Mouse (Mus musculus) CH12.LX (cell line): ENCODE data around the gene Acox3. TPM values are rescaled to one million over a fixed set of nuclear protein-coding genes. Genes with fewer than 3 reads are reported as not detected.

Experiments
- DNase-seq: peaks from one replicate; pipeline ENCODE4 v3.0.0-alpha.2; 2013; ENCODE audit errors: extremely low read depth
- H3K27ac ChIP-seq: 2 replicates; pipeline ENCODE4 v1.5.1; 2012; ENCODE audit warnings: low read depth, mild to moderate bottlenecking, control low read depth, moderate library complexity; ENCODE audit not compliant: insufficient read depth
- H3K27me3 ChIP-seq: replicated peaks from 2 replicates; pipeline ENCODE3; 2012; ENCODE audit warnings: inconsistent platforms
- H3K36me3 ChIP-seq, 2 experiments: replicated peaks in 1 of 2; 2 replicates each; pipeline versions ENCODE3 to v1.6.1; 2012; ENCODE audit warnings: inconsistent platforms in 1 of 2, low read length in 1 of 2, mild to moderate bottlenecking in 1 of 2, mixed read lengths in 1 of 2, moderate library complexity in 1 of 2; ENCODE audit not compliant: control insufficient read depth in 1 of 2, insufficient read depth in 1 of 2
- H3K4me1 ChIP-seq, 2 experiments: 2 replicates each; pipeline ENCODE4 v1.6.1; 2012; ENCODE audit warnings: inconsistent platforms in 1 of 2, moderate library complexity in 1 of 2; ENCODE audit not compliant: insufficient read depth in 2 of 2, control insufficient read depth in 1 of 2
- H3K4me2 ChIP-seq: 2 replicates; pipeline ENCODE4 v1.6.1; 2012; ENCODE audit warnings: low read depth, mild to moderate bottlenecking, control low read depth; ENCODE audit not compliant: poor library complexity, insufficient read depth, severe bottlenecking
- H3K4me3 ChIP-seq, 3 experiments: fragments of 150-350 bp in 1 of 3; sonication (generic) in 1 of 3; replicated peaks in 1 of 3; 2 replicates each; pipeline versions ENCODE3 to v1.5.1; 2011 to 2012; ENCODE audit warnings: low read depth in 2 of 3, low read length in 2 of 3, mild to moderate bottlenecking in 2 of 3, moderate library complexity in 2 of 3, control low read depth in 1 of 3, improper control_type of control experiment in 1 of 3, inconsistent platforms in 1 of 3, mixed read lengths in 1 of 3; ENCODE audit not compliant: poor library complexity in 1 of 3
- H3K79me2 ChIP-seq: replicated peaks from 2 replicates; pipeline ENCODE4 v1.6.1; 2012; ENCODE audit warnings: mild to moderate bottlenecking, moderate library complexity; ENCODE audit not compliant: control insufficient read depth, poor library complexity, insufficient read depth, severe bottlenecking; ENCODE audit errors: extremely low read depth
- H3K9ac ChIP-seq: 2 replicates; pipeline ENCODE4 v1.6.1; 2012; ENCODE audit warnings: low read depth, mild to moderate bottlenecking, control low read depth, moderate library complexity; ENCODE audit not compliant: insufficient read depth
- H3K9me3 ChIP-seq: replicated peaks from 2 replicates; pipeline ENCODE3; 2012; ENCODE audit warnings: low read length, inconsistent platforms, mixed read lengths
- BHLHE40 ChIP-seq: IDR thresholded peaks from 2 replicates; pipeline ENCODE4 v1.6.1; 2011; ENCODE audit warnings: mild to moderate bottlenecking, low read depth, low read length, improper control_type of control experiment
- CHD1 ChIP-seq: IDR thresholded peaks from 2 replicates; pipeline ENCODE4 v1.6.1; 2012; ENCODE audit warnings: low read depth, low read length, improper control_type of control experiment, inconsistent platforms
- CHD2 ChIP-seq: IDR thresholded peaks from 2 replicates; pipeline ENCODE4 v1.6.1; 2011; ENCODE audit warnings: low read length, improper control_type of control experiment
- CTCF ChIP-seq, 2 experiments: IDR thresholded peaks in 1 of 2; conservative IDR thresholded peaks in 1 of 2; 2 replicates each; pipeline ENCODE4 v1.5.1; 2011 to 2012; ENCODE audit warnings: low read depth in 2 of 2, low read length in 2 of 2, improper control_type of control experiment in 1 of 2, inconsistent platforms in 1 of 2, mild to moderate bottlenecking in 1 of 2, moderate library complexity in 1 of 2
- E2F4 ChIP-seq: IDR thresholded peaks from 2 replicates; pipeline ENCODE4 v1.6.1; 2011; ENCODE audit warnings: low read depth, low read length, improper control_type of control experiment; ENCODE audit not compliant: insufficient replicate concordance
- ELF1 ChIP-seq: IDR thresholded peaks from 2 replicates; pipeline ENCODE4 v1.6.1; 2014; ENCODE audit warnings: low read depth, mild to moderate bottlenecking, inconsistent platforms, low read length, improper control_type of control experiment
- EP300 ChIP-seq: IDR thresholded peaks from 2 replicates; pipeline ENCODE4 v1.6.1; 2011; ENCODE audit warnings: low read length, improper control_type of control experiment
- ETS1 ChIP-seq: conservative IDR thresholded peaks from 2 replicates; pipeline ENCODE4 v1.6.1; 2012; ENCODE audit warnings: low read depth, mild to moderate bottlenecking, inconsistent platforms, low read length, improper control_type of control experiment, moderate library complexity
- GABPA ChIP-seq: IDR thresholded peaks from 2 replicates; pipeline ENCODE4 v1.6.1; 2012; ENCODE audit warnings: low read depth, low read length, improper control_type of control experiment, inconsistent platforms; ENCODE audit not compliant: insufficient replicate concordance
- HCFC1 ChIP-seq: IDR thresholded peaks from 2 replicates; pipeline ENCODE4 v1.6.1; 2012; ENCODE audit warnings: low read depth, mild to moderate bottlenecking, inconsistent platforms, low read length, improper control_type of control experiment
- IRF4 ChIP-seq: IDR thresholded peaks from 2 replicates; pipeline ENCODE4 v1.6.1; 2014; ENCODE audit warnings: low read depth, mild to moderate bottlenecking, inconsistent platforms, low read length, improper control_type of control experiment
- JUN ChIP-seq: IDR thresholded peaks from 2 replicates; pipeline ENCODE4 v1.6.1; 2011; ENCODE audit warnings: low read depth, mild to moderate bottlenecking, low read length, improper control_type of control experiment, moderate library complexity; ENCODE audit not compliant: insufficient read depth
- JUND ChIP-seq: conservative IDR thresholded peaks from 2 replicates; pipeline ENCODE4 v1.6.1; 2011; ENCODE audit warnings: low read depth, low read length, improper control_type of control experiment
- KAT2A ChIP-seq: IDR thresholded peaks from 2 replicates; pipeline ENCODE4 v1.6.1; 2012; ENCODE audit warnings: low read length, improper control_type of control experiment, inconsistent platforms; ENCODE audit not compliant: insufficient replicate concordance
- MAFK ChIP-seq: IDR thresholded peaks from 2 replicates; pipeline ENCODE4 v1.6.1; 2011; ENCODE audit warnings: low read length, improper control_type of control experiment; ENCODE audit not compliant: insufficient replicate concordance
- MAX ChIP-seq: IDR thresholded peaks from 2 replicates; pipeline ENCODE4 v1.6.1; 2011; ENCODE audit warnings: low read length, improper control_type of control experiment
- MAZ ChIP-seq: IDR thresholded peaks from 2 replicates; pipeline ENCODE4 v1.6.1; 2012; ENCODE audit warnings: low read depth, mild to moderate bottlenecking, inconsistent platforms, low read length, improper control_type of control experiment, moderate library complexity
- MEF2A ChIP-seq: IDR thresholded peaks from 2 replicates; pipeline ENCODE4 v1.6.1; 2014; ENCODE audit warnings: low read depth, mild to moderate bottlenecking, inconsistent platforms, low read length, improper control_type of control experiment, borderline replicate concordance
- MXI1 ChIP-seq: IDR thresholded peaks from 2 replicates; pipeline ENCODE4 v1.6.1; 2011; ENCODE audit warnings: mild to moderate bottlenecking, low read depth, low read length, improper control_type of control experiment
- MYC ChIP-seq: IDR thresholded peaks from 2 replicates; pipeline ENCODE4 v1.6.1; 2011; ENCODE audit warnings: low read depth, mild to moderate bottlenecking, improper control_type of control experiment, low read length
- NELFE ChIP-seq: IDR thresholded peaks from 2 replicates; pipeline ENCODE4 v1.6.1; 2011; ENCODE audit warnings: low read depth, low read length, improper control_type of control experiment
- NRF1 ChIP-seq: IDR thresholded peaks from 2 replicates; pipeline ENCODE4 v1.6.1; 2014; ENCODE audit warnings: low read depth, mild to moderate bottlenecking, inconsistent platforms, low read length, improper control_type of control experiment, moderate library complexity
- PAX5 ChIP-seq: IDR thresholded peaks from 2 replicates; pipeline ENCODE4 v1.6.1; 2012; ENCODE audit warnings: low read length, inconsistent platforms, mixed read lengths
- POLR2A ChIP-seq: IDR thresholded peaks from 2 replicates; pipeline ENCODE4 v1.6.1; 2011; ENCODE audit warnings: low read depth, mild to moderate bottlenecking, improper control_type of control experiment, low read length
- POLR2AphosphoS2 ChIP-seq: IDR thresholded peaks from 2 replicates; pipeline ENCODE4 v1.6.1; 2011; ENCODE audit warnings: low read depth, low read length, improper control_type of control experiment
- RAD21 ChIP-seq: IDR thresholded peaks from 2 replicates; pipeline ENCODE4 v1.6.1; 2011; ENCODE audit warnings: low read depth, mild to moderate bottlenecking, low read length, improper control_type of control experiment, moderate library complexity
- RCOR1 ChIP-seq: conservative IDR thresholded peaks from 2 replicates; pipeline ENCODE4 v1.6.1; 2012; ENCODE audit warnings: low read depth, mild to moderate bottlenecking, inconsistent platforms, low read length, improper control_type of control experiment
- SIN3A ChIP-seq: IDR thresholded peaks from 2 replicates; pipeline ENCODE4 v1.6.1; 2012; ENCODE audit warnings: low read length, improper control_type of control experiment, inconsistent platforms
- SMC3 ChIP-seq: IDR thresholded peaks from 2 replicates; pipeline ENCODE4 v1.6.1; 2011; ENCODE audit warnings: low read depth, low read length, improper control_type of control experiment
- TBP ChIP-seq: conservative IDR thresholded peaks from 2 replicates; pipeline ENCODE4 v1.6.1; 2011; ENCODE audit warnings: low read depth, low read length, improper control_type of control experiment
- TCF12 ChIP-seq: IDR thresholded peaks from 2 replicates; pipeline ENCODE4 v1.6.1; 2014; ENCODE audit warnings: low read depth, mild to moderate bottlenecking, inconsistent platforms, low read length, improper control_type of control experiment
- UBTF ChIP-seq: IDR thresholded peaks from 2 replicates; pipeline ENCODE4 v1.6.1; 2012; ENCODE audit warnings: low read depth, mild to moderate bottlenecking, inconsistent platforms, low read length, improper control_type of control experiment, moderate library complexity
- USF1 ChIP-seq: IDR thresholded peaks from 2 replicates; pipeline ENCODE4 v1.6.1; 2014; ENCODE audit warnings: low read depth, mild to moderate bottlenecking, inconsistent platforms, low read length, improper control_type of control experiment
- USF2 ChIP-seq: conservative IDR thresholded peaks from 2 replicates; pipeline ENCODE4 v1.6.1; 2011; ENCODE audit warnings: low read depth, low read length, improper control_type of control experiment
- ZC3H11A ChIP-seq: IDR thresholded peaks from 2 replicates; pipeline ENCODE4 v1.6.1; 2012; ENCODE audit warnings: low read depth, mild to moderate bottlenecking, inconsistent platforms, low read length, improper control_type of control experiment
- ZKSCAN1 ChIP-seq: IDR thresholded peaks from 2 replicates; pipeline ENCODE4 v1.6.1; 2012; ENCODE audit warnings: low read depth, inconsistent platforms, low read length, improper control_type of control experiment, borderline replicate concordance
- ZMIZ1 ChIP-seq: IDR thresholded peaks from 2 replicates; pipeline ENCODE4 v1.6.1; 2012; ENCODE audit warnings: low read depth, mild to moderate bottlenecking, inconsistent platforms, low read length, improper control_type of control experiment
- ZNF384 ChIP-seq: IDR thresholded peaks from 2 replicates; pipeline ENCODE4 v1.6.1; 2012; ENCODE audit warnings: low read depth, low read length, improper control_type of control experiment, inconsistent platforms
- dilution Hi-C: fragments of 300-500 bp; cut with MboI; formaldehyde crosslinking; loops from 2 replicates; pipeline ENCODE4 v1.14.3; 2020; ENCODE audit warnings: low sequenced_read_pairs; ENCODE audit not compliant: extremely low pct_unique_long_range_greater_than_20kb, extremely low pct_ligation_motif_present
- in situ Hi-C: fragments of 300-500 bp; cut with MboI; formaldehyde crosslinking; loops from 3 replicates; pipeline ENCODE4 v1.14.3; 2019; ENCODE audit warnings: low sequenced_read_pairs, low pct_ligation_motif_present, low pct_unique_long_range_greater_than_20kb, mixed read lengths
- polyA plus RNA-seq: library from polyadenylated mRNA; unstranded; fragments of >175 nt; gene quantifications from 2 replicates; pipeline ENCODE4 v1.2.1, GENCODE M21; 2012; ENCODE audit warnings: low read depth; ENCODE audit not compliant: insufficient read length
- total RNA-seq, 2 experiments: library from RNA; depleted of rRNA; stranded (reverse); fragments of 300-350 nt in 1 of 2; fragments of >200 nt in 1 of 2; gene quantifications; 2 replicates each; pipeline ENCODE4 v1.2.3; 2012 to 2014

Gene Acox3
- total RNA-seq (2012; rRNA removed) (21.2 and 22.3 TPM in 2 replicates), total RNA-seq (2014; rRNA removed) (9.4 and 11.5 TPM in 2 replicates), polyA plus RNA-seq (32.3 and 34.3 TPM in 2 replicates)

DNA sequence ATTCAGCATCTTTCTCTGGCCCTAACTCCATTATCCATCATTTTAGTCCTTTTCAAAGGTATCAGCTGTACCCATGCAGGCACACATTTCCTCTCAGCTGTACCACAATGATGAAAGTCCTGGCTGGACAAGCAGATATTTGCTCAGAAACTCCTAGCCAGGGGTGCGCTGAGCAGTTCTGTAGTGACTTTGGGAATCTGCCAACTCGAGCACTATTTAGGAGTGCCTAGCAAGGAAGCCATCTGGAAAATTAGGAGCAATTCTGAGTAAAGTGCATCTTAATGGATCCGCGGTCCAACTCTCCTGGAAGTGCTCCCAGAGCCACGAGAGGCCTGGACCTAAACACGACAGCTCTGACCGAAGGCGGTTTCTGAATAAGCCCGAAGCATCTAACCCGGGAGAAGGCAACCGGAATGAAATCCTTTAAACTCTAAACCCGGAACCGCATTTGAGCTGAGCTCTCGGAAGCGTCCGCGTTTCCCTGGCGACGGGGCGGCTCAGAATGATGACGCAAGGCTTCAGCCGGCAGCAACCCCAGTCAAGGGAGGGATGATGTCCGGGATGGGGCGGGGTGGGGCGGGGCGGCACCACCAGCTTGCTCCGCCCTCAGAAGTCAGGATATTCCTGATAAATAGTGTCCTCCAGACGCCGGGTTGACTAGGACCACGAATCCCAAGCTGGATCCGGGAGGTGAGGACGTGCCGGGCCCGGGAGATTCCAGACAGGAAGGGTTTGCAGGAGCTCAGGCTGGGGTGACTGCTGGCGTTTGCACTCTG, at the start of gene Acox3:
Acox3 (plus strand) TSS at position 596 of the 776 bp plus-strand sequence.
- H3K4me1 ChIP-seq: peaks cover 6 to 42% of the 10 kb centered on the region in 2 experiments
- in situ Hi-C loops: no loop called here
- peaks cover 14% of the 10 kb centered on the region for H3K27me3 ChIP-seq
- no peaks in the 10 kb centered on the region for H3K9me3 ChIP-seq
- peak within 1 kb of the TSS; percentile 76 for H3K9ac ChIP-seq
- peaks cover 2 to 23% of the 10 kb centered on the region in 2 experiments for H3K36me3 ChIP-seq
- no peak for TF ChIP-seq JUND
- TF ChIP-seq POLR2AphosphoS2: no peak
- no peak for TF ChIP-seq ZC3H11A
- peak; percentile 57; the same call in 1 of the 2 replicates for TF ChIP-seq POLR2A
- no peak for TF ChIP-seq MYC
- TF ChIP-seq TCF12: peak; percentile 17; the same call in 1 of the 2 replicates
- TF ChIP-seq ZMIZ1: peak; percentile 7; the same call in 1 of the 2 replicates
- TF ChIP-seq CHD1: no peak
- TF ChIP-seq CHD2: peak; percentile 89
- no peak for TF ChIP-seq UBTF
- peak; percentile 92 for TF ChIP-seq HCFC1
- no peak for TF ChIP-seq ZKSCAN1
- peak; percentile 100 for TF ChIP-seq SIN3A
- 0 out of 2 replicates have a peak, but pooled peaks have one; percentile 30 for TF ChIP-seq ETS1
- peak; percentile 98 for TF ChIP-seq MXI1
- TF ChIP-seq MAZ: no peak
- TF ChIP-seq IRF4: peak; percentile 70; the same call in 1 of the 2 replicates
- no peak; the same call in 1 of the 2 replicates for TF ChIP-seq MEF2A
- no peak for TF ChIP-seq PAX5
- no peak for TF ChIP-seq RAD21
- TF ChIP-seq SMC3: no peak
- TF ChIP-seq EP300: no peak
- TF ChIP-seq E2F4: no peak
- TF ChIP-seq KAT2A: peak; percentile 77; the same call in 1 of the 2 replicates
- TF ChIP-seq NELFE: peak; percentile 47; the same call in 1 of the 2 replicates
- peak; percentile 98 for TF ChIP-seq ELF1
- no peak for TF ChIP-seq MAX
- no peak for TF ChIP-seq RCOR1
- TF ChIP-seq GABPA: no peak
- no peak for TF ChIP-seq CTCF (conservative IDR thresholded peaks at IDR 0.05 in 1 of 2, IDR thresholded peaks at IDR 0.05 in 1 of 2; ENCODE audit: low read depth in 2 of 2, low read length in 2 of 2)
- TF ChIP-seq MAFK: no peak
- no peak for TF ChIP-seq JUN
- TF ChIP-seq NRF1: 0 out of 2 replicates have a peak, but pooled peaks have one; percentile 34
- no peak for TF ChIP-seq TBP
- TF ChIP-seq ZNF384: no peak
- no peak for TF ChIP-seq BHLHE40
- TF ChIP-seq USF1: no peak
- no peak for TF ChIP-seq USF2
- dilution Hi-C loops: no loop called here
- peak within 1 kb of the TSS; percentile 53 for H3K4me2 ChIP-seq
- H3K27ac ChIP-seq: peak within 1 kb of the TSS; percentile 74
- H3K4me3 ChIP-seq: peak within 1 kb of the TSS; percentile 76 to 83 (median 82)
- peak; percentile 91 for DNase-seq
- H3K79me2 ChIP-seq: no peaks in the 10 kb centered on the region
